Mouse (Mus musculus) spleen, postnatal 14 days (tissue): ENCODE data around the gene Comp.

Experiments used
- DNase-seq, 2 experiments: peaks; one replicate each; pipeline ENCODE4 v3.0.0; 2021 to 2022; ENCODE audit warnings: low spot score in 2 of 2

Gene Comp

GRCm38 (mm10) chr8:70397611-70398563, 24.5 kb downstream of the Comp start:
- DNase-seq = no peak

DNA sequence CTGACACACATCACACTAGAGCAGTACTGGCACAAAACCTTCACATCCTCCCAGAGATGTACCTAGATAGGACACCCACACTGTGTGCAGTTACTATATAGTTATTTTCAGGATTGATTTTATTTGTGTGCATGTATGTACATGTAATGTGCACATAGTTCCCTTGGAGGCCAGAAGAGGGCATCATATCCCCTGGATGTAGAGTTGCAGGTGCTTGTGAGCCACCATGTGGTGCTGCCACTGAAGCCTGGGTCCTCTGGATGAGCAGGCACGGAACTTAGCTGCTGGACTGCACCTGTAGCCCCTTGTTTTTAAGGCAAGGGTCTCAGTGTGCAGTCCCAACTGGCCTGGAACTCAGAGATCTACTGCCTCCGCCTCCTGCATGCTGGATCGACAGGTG, 30.9 kb downstream of the Comp start:
- DNase-seq = no peak

GRCm38 (mm10) chr8:70405189-70405588, 31.8 kb downstream of the Comp start:
- no peak for DNase-seq

- no peak for DNase-seq
These were observed 33.2 kb downstream of the Comp start for GRCm38 (mm10) chr8:70406427-70407069.

DNA sequence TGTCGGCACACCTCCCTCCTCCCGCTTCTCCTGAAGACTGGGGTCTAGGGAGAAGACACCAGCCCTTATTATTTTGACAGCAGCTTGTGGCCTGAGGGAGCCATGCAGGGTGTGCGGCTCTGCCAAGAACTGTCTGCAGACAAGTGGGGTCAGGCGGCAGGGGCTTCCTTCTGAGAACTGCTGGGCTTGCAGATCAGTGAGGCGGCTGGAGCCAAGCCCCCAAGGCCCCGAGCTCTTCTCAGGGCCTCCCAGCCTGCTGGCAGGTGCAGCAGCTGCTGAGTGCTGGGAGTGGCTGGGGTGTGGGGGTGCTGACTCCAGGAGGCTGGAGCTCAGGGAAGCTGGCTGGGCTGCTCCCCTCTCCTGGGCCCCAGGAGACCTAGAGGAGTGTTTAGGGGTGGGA, 34.9 kb downstream of the Comp start:
- no peak for DNase-seq

- no peak for DNase-seq
These were observed 35.7 kb downstream of the Comp start for GRCm38 (mm10) chr8:70409019-70409418.

GRCm38 (mm10) chr8:70409455-70409871, 36.1 kb downstream of the Comp start:
- DNase-seq = no peak

DNA sequence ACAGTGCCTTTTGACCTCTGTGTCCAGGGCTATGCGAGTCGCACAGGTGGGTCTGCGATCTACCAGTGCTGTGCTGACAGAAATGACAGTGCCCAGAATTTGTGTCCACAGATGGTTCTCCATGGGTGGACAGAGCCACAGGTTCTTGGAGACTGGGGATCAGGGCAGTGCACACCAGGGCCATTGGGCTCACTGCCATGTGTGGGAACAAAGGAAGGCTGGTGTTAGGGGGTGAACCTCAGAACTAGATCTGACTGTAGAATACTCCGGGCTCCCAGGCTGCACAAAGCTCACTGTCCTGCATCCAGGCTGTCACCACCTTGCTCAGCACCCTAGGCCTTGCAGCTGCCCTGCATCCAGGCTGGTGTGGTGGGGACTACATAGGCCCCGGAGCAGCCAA, 36.9 kb downstream of the Comp start:
- no peak for DNase-seq

DNA sequence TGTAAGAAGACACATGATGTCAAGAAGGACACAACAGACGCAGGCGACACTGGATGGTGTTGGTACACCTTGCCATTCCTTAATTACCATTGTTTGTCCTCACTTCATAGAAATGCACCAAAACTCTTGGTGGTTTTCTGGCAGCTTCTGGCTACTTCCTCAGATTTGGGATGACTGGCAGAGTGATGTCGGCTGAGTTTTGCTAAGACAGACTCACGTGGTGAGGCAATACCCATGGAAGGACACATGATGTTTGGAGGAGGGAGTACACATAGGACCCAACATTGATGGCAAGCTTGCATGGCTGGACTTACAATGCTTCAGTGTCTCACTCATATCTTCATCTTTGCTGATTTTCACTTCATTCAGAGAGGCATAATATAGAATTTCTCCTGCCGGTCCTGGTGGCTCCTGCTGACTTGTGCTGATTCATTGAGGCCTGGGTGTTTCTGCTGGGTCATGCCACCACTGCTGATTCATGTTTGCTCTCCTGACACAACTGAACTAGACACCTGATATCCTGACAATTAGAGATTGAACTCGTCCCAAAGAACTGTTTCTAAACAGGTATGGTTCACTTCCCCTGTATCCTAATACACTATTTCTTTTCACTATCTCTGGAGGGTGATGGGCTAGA, 41.1 kb downstream of the Comp start:
- DNase-seq = no peak

DNA sequence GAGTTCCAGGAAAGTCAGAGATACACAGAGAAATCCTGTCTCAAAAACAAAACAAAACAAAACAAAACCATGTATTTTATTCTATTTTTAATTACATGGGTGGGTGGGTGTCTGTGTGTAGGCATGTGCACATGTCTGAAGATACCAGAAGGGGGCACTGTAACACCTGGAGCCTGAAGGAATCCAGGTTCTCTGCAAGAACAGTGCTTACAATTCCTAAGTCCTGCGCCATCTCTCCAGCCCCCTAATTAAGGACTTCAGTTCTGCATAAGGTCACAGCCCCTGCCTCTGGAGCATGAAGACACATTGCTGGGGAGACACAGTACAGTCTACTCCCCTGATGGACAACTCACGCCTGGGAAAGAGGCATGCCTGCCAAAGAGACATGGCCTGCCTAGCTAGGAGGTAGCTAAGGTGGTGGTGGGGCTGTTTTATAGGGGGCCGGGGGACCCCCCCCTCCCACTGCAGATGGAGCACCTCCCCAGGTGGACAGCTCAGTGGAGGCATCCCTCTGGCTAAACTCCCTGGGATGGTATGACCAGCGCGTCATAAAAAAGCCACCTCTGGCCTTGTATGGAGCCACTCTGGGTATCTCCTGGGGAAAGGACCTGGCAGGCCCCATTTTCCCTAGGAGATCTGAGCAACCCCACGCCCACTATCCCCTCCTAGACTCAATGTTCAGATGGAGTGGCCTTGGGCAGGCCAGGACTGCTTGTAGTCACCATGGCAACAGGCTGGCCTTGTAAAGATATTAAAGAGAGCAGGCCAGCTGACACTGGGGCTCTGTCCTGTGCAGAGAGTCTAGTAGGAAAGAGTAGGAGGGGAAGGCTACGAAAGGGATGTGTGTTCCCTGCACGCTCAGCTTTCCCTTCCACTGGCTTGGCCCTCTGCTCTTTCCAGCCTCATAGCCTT, 42.4 kb downstream of the Comp start:
- no peak for DNase-seq

DNA sequence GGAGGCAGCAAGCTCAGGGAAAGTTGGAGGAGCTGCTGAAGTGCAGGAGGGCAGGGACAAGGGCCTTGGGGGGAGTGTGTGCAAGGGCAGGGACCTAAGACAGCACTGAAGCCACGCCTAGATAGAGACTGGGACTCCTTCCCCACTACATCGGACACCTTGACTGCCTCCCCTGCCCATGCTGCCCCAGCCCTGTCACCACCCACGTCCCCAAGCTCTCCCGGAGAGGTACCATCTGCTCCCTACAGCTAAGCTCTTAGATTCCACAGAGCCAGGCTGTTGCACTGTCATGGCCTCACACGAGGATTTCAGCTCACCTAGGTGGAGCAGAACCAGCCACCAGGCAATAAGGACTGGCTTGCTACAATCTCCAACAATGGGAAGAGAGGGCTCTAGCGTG, 43.6 kb downstream of the Comp start:
- no peak for DNase-seq

- DNase-seq = no peak
These were observed 44.6 kb downstream of the Comp start for GRCm38 (mm10) chr8:70417914-70418313.

DNA sequence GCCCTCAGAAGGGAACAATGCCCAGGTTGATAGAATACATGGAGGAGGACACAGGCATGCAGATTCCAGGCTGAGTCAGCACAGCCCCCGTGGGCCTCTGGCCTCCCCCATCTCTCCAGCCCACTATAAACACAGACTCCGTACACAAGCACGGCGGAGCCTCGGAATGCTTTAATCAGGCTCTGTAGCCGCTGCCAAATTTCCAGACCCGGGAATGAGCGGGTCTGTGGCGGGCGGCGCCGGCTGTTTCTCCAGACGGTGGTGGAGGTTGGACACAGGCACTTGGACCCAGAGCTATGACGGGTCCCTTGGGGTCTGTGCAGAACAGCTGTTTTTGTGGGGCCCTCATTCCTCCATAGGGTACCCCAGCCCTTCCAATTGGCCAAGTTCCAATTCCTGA, 45.6 kb downstream of the Comp start:
- DNase-seq = no peak

- DNase-seq = no peak
These were observed 46.7 kb downstream of the Comp start for GRCm38 (mm10) chr8:70419879-70420643.

- no peak for DNase-seq
These were observed 48.2 kb downstream of the Comp start for GRCm38 (mm10) chr8:70421349-70422104.

DNA sequence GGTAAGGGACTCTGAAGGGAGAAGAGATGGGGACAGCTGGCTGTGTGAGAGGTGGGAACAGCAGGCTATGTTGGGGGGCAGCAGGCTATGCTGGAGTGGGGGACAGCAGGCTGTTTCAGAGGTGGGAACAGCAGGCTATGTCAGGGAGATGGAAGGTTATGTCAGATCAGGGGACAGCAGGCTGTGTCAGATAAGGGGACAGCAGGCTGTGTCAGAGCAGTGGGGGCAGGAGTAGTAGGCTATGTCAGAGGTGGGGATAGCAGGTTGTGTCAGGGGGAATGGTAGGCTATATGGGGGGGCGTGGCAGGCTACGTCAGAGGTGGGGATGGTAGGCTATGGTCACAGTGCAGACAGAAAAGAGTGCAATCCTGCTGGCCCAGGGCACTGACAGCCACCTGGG, 49.4 kb downstream of the Comp start:
- no peak for DNase-seq

DNA sequence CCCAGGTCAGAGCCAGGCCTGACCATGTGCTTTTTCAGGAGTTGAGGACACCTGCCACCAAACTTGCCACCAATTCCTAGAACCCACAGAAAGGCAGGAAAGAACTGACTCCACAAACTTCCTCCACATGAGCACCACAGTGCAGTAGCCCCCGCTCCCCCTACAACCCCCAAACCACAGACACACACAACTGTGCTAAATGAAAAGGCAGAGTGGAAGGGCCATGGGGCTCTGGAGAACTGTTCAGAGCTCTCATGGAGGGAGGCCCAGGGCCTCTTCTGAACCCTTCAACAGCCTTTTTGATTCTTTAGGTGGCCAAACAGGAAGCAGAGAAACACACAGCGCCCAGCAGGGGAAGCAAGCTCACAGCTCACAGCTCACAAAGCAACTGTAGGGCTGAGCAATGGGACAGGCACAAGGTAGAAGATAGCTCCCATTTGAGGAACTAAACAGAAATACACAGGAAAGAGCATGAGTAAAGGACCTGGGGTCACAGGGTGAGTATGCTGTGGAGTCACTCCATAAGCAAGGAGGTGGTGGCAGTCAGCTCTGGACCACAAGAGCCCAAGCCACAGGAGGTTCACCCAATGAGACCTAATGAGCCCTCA, 53.0 kb downstream of the Comp start:
- DNase-seq = no peak

DNA sequence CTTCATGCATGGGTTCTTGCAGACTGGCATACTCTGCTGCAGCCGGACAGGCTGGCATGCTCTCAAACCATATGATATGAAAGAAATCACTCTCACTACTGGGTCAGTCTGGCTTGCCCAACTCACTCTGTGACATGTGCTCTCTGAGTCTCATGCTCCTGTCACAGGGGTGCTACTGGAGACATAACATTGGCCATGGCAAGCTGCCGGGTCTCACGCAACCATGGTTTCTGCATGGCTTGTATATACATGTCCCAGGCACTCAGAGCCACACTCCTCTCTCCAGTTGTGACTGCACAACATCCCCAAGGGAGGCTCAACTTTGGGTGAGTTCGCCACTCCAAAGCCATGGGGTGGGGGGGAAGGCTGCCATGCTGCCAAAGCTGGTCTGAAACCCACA, 57.9 kb downstream of the Comp start:
- DNase-seq = no peak
